Mouse (Mus musculus): Measurements from ENCODE around the gene A630095N17Rik.

DNA sequence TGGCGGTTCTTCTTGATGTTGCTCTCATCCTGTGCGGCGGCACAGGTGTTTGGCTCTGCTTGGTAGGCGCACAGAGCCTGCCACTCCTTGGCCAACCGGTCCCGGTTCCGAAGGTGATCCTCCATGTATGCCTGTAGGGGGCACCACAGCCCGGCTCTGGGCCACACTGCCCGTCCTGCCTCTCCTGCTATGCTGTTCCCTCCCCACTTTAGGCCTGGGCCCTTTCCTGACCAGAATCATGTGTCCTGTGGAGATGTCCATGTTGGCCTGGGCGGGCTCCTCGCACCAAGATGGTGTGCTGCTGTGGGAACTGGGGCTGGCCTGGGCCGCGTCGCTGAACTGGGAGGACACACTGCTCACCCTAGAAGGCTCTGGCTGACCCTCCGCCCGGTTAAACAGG, 21.1 kb upstream of the A630095N17Rik start:
- TF ChIP-seq POLR2A (IDR thresholded peaks at IDR 0.05; ENCODE audit: borderline replicate concordance, extremely low read depth, low read depth, low read length) (no peak), CTCF (IDR thresholded peaks at IDR 0.05; ENCODE audit: insufficient read depth, low read length) (no peak)

Measured in lung, adult 2 months (tissue).